Mouse (Mus musculus): ENCODE measurements around the gene Gns. TPM values are rescaled to one million over a fixed set of nuclear protein-coding genes. Genes with fewer than 3 reads are reported as not detected.

The Gns gene
- 10 to 100 TPM; 85.9 to 92.8 TPM for total RNA-seq (2023)

DNA sequence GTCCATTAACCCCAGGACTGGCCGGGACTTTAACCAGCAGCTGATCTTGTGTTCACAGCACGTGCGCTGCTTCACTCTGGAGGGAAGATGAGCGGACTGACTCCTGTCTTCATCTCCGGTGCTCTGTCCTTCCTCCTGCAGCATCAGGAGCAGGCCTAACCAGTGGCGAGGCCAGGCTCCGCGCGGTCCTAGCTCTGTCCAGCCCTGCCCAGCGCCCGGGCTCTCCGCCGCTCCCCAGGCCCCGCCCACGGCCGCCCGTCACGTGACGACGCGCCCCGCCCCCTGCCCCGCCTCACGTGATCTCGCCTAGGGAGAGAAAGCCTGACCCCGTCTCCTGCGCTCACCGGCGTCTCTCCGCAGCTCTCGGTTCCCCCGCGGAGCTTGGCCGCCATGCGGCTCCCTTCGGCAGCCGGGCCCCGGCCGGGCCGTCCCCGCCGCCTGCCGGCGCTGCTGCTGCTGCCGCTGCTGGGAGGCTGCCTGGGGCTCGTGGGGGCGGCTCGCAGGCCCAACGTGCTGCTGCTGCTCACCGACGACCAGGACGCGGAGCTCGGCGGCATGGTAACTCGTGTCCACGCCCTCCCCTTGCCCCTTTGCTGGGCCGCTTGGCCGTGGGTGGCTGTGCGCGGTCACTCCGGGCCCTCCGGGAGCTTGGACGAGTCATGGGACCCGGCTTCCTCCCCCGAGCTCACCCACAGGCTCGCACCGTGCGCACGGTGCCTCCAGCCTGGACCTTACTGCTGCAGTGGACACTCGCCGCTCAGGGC is at the start of gene Gns:
Gene Gns, plus strand, starts transcription at position 290 of the 764 bp plus-strand sequence.

GRCm38 (mm10) chr10:121351066-121351581 is 13.8 kb upstream of the Gns start, which contains the start of gene Tbc1d30:
TSS of gene Tbc1d30 (minus strand) at chr10:121351278.

Other genes starting within 250 kb of the Gns start
- 1 to 10 TPM in 1 of 2 experiments, under 1 TPM in 1; 0.72 to 1.1 TPM for gene Tbc1d30, start 13.8 kb upstream of the Gns start, total RNA-seq (2023)
- 100 to 1,000 TPM; 149 to 179 TPM for gene Rassf3, start 111.3 kb downstream of the Gns start, total RNA-seq (2023)
- 10 to 100 TPM; 40.3 to 42.3 TPM for gene Tbk1, start 221.7 kb downstream of the Gns start, total RNA-seq (2023)

Data from neutrophil, adult 83 days (primary cell).